Mouse (Mus musculus) limb, embryonic 13.5 days (tissue): ENCODE results near the gene Rnf213. TPM values are rescaled to one million over a fixed set of nuclear protein-coding genes. Genes with fewer than 3 reads are reported as not detected.
A peak's percentile ranks its signal among the peaks of the same experiment; 100 is the strongest.

Source experiments
- ATAC-seq: fragments of 200-750 bp; cut with Nextera tagmentation; 2 replicates; pipeline ENCODE4 v1.8.0; 2017; ENCODE audit warnings: low read depth, moderate number of reproducible peaks, moderate TSS enrichment; ENCODE audit not compliant: low FRiP score
- H3K27ac ChIP-seq: fragments of 300-500 bp; sonication (generic); 2 replicates; pipeline ENCODE4 v1.5.1; 2015; ENCODE audit warnings: inconsistent platforms, mild to moderate bottlenecking, moderate library complexity
- H3K27me3 ChIP-seq: fragments of 300-500 bp; sonication (generic); 2 replicates; pipeline ENCODE4 v1.6.1; 2015; ENCODE audit warnings: mild to moderate bottlenecking, inconsistent platforms
- H3K36me3 ChIP-seq: fragments of 300-500 bp; sonication (generic); 2 replicates; pipeline ENCODE4 v1.6.1; 2015; ENCODE audit warnings: inconsistent platforms, mild to moderate bottlenecking, moderate library complexity
- H3K4me1 ChIP-seq: fragments of 300-500 bp; sonication (generic); 2 replicates; pipeline ENCODE4 v1.6.1; 2015; ENCODE audit warnings: inconsistent platforms
- H3K4me2 ChIP-seq: fragments of 300-500 bp; sonication (generic); replicated peaks from 2 replicates; pipeline ENCODE4 v1.6.1; 2015; ENCODE audit warnings: inconsistent platforms, mild to moderate bottlenecking, moderate library complexity
- H3K4me3 ChIP-seq: fragments of 300-500 bp; sonication (generic); 2 replicates; pipeline ENCODE4 v1.5.1; 2015; ENCODE audit warnings: moderate library complexity, mild to moderate bottlenecking, inconsistent platforms
- H3K9ac ChIP-seq: fragments of 300-500 bp; sonication (generic); 2 replicates; pipeline ENCODE4 v1.6.1; 2015; ENCODE audit warnings: mild to moderate bottlenecking, inconsistent platforms
- H3K9me3 ChIP-seq: fragments of 300-500 bp; sonication (generic); 2 replicates; pipeline ENCODE4 v1.6.1; 2016; ENCODE audit warnings: inconsistent platforms
- WGBS: fragments of 180-500 bp; shearing (Covaris S2); methylation state at CpG from one replicate; pipeline ENCODE4 v1.1.7; 2015; 5-methylcytosine and 5-hydroxymethylcytosine counted together
- polyA plus RNA-seq: library from polyadenylated mRNA; unstranded; fragments of >200 nt; fragmentation: Nextera tagmentation; extraction: Ambion mirVana; gene quantifications from 2 replicates; pipeline ENCODE4 v1.2.1, GENCODE M21; 2015

Gene Rnf213
- polyA plus RNA-seq, 1 experiment from 2014 or later = 3.2 TPM

DNA sequence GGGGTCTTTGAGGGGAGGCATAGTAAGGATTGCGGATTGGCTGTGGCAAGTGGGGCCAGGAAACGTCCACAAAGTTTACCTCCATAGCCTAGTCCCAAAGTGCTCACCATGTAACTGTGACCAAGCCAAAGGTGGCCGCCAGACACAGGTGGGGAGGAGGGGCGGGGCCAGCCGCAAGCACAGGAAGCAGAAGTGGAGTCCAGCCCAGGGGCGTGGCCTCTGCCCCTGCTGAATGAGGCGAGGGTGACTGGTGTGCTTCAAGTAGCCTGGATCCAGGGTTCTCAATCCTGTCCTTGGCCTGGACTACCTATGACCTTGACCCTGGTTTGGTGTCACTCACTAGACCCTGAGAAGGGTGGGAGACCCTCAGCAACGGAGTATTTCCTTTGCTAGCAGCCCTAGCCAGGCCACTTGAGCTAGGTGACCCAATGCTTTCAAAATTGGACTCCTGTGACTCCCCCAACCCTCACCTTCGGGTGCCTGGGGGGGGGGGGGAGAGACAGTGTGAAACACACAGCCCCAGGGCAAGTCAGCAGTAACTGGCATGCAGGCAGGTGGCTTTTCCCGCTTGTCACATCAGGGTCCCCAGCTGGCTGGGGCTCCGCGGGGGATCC is 792 bp upstream of the Rnf213 start:
- peaks cover 85% of the 10 kb centered on the region for H3K27me3 ChIP-seq
- 12% methylated on average over 12 of the region's 12 CpGs for WGBS
- peak overlapping the region; percentile 85 for H3K4me2 ChIP-seq
- H3K4me3 ChIP-seq = peak overlapping the region; percentile 55
- H3K27ac ChIP-seq = no peak overlapping the region
- H3K4me1 ChIP-seq = peaks cover 35% of the 10 kb centered on the region
- H3K9ac ChIP-seq = no peak overlapping the region
- no peaks in the 10 kb centered on the region for H3K36me3 ChIP-seq
- ATAC-seq = 0 out of 2 replicates have a peak, but pooled peaks have one; percentile 17
- no peaks in the 10 kb centered on the region for H3K9me3 ChIP-seq

DNA sequence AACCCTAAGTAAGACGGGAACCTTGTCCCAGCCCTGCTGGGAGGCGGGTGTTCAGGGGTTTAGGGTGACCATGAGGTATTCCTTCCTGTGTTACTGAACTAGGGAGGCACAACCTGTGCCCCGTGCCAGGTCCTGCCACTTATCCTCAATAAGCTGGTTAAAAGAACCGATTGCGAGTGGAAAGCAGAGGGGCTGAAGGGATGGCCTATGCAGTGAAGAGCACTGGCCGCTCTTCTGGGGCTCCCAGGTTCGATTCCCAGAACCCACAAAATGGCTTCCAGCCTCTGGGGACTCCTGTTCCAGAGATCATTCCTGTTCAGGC is 544 bp downstream of the Rnf213 start:
- peak overlapping the region; percentile 64 for H3K9ac ChIP-seq
- 0 out of 2 replicates have a peak overlapping the region, but pooled peaks have one; percentile 44 for H3K27ac ChIP-seq
- H3K4me2 ChIP-seq = peak overlapping the region; percentile 85
- 22% methylated on average over 7 of the region's 7 CpGs for WGBS
- peak overlapping the region; percentile 55 for H3K4me3 ChIP-seq
- H3K9me3 ChIP-seq = no peaks in the 10 kb centered on the region
- no peaks in the 10 kb centered on the region for H3K36me3 ChIP-seq
- ATAC-seq = no peak
- peaks cover 35% of the 10 kb centered on the region for H3K4me1 ChIP-seq
- H3K27me3 ChIP-seq = peaks cover 74% of the 10 kb centered on the region

DNA sequence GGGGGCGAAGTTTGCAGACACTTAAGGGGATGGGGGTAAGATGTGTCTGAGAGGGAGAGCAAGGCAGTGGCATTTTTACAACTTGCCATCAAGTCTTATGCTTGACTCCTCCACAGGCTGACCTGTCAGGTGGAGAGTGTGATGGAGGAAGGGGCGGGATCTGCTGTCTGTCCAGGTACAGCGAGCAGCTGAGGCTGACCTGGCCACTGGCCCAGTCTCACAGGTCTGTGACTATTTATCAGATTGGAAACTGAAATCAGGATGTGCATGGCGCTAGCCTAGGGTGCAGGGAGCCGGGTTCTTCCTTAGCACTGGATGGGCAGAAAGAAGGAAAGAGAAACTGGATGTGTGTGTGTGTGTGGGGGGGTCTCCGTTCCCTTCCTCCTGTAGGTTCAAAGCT is 1.3 kb downstream of the Rnf213 start:
- 0 out of 2 replicates have a peak overlapping the region, but pooled peaks have one; percentile 20 for H3K9ac ChIP-seq
- H3K9me3 ChIP-seq = no peaks in the 10 kb centered on the region
- no peak for ATAC-seq
- H3K27ac ChIP-seq = no peak overlapping the region
- H3K36me3 ChIP-seq = no peaks in the 10 kb centered on the region
- peak overlapping the region; percentile 85 for H3K4me2 ChIP-seq
- H3K4me1 ChIP-seq = peaks cover 35% of the 10 kb centered on the region
- H3K4me3 ChIP-seq = no peak overlapping the region
- WGBS = 54% methylated on average over 6 of the region's 6 CpGs
- peaks cover 66% of the 10 kb centered on the region for H3K27me3 ChIP-seq

DNA sequence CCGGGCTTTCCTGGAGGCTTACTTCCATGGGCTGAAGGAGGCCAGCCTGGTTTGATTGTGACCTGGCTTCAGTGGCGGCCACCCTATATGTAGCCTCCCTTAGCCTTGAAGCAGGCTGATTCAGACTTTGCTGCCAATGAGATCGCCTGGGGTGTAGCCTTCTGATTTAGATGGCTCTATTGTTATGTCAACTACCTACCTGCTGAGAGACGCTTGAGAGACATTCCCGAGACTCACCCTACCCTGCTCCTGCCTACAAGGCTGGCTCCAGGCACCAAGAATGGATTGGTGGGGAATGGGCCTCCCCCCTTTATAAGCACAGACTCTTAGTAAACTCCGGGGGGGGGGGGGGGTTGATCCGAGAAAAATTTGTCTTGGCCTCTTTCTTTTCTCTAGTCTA is 2.5 kb downstream of the Rnf213 start:
- 30% methylated on average over 7 of the region's 7 CpGs for WGBS
- H3K4me1 ChIP-seq = peaks cover 30% of the 10 kb centered on the region
- ATAC-seq = no peak
- H3K27ac ChIP-seq = no peak overlapping the region
- peaks cover 55% of the 10 kb centered on the region for H3K27me3 ChIP-seq
- H3K36me3 ChIP-seq = no peaks in the 10 kb centered on the region
- no peak overlapping the region for H3K4me3 ChIP-seq
- no peak overlapping the region for H3K9ac ChIP-seq
- no peaks in the 10 kb centered on the region for H3K9me3 ChIP-seq
- H3K4me2 ChIP-seq = no peak overlapping the region

DNA sequence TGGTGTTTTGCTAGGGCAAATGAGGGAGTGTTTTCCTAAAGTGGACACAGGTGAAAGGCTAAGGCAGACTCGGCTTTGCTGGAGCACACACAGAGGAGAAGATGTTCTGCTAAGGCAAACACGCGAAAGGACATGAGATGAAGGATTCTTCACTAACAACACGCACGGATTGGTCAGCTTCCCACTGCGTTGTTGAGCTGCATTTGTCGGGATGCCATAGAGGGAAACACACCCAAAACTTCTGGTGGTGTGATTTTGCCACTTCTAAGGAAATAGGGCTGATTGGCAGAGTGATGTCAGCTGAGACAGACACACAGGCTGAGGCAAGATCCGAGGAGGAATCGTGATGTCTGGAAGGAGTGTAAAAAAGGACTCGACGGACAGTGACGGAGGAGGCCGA is 3.0 kb downstream of the Rnf213 start:
- WGBS = 32% methylated on average over 13 of the region's 13 CpGs
- Histone ChIP-seq H3K27me3 (peaks cover 50% of the 10 kb centered on the region), H3K36me3 (no peaks in the 10 kb centered on the region)

DNA sequence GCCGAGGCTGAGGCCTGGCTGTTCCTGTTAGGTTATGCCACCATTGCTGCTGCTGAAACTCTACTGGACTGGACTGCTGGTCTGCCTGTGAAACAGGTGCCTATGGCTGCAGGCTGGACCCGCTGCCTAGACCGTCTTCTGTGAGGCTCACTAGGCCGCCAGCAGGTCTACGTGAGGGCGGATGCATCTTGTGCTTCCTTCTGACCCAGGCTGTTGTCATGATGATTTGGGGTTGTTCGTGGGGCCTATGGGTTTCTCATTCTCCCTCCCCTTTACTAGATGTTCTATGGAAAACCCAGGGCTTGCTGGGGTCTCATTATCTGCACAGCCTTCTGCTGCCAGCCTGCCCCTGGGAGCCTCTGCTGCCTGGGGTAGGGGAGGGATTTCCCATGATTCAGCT is 3.6 kb downstream of the Rnf213 start:
- Histone ChIP-seq H3K27ac (no peak overlapping the region), H3K9me3 (no peaks in the 10 kb centered on the region), H3K4me1 (peaks cover 21% of the 10 kb centered on the region), H3K4me3 (no peak overlapping the region), H3K4me2 (no peak overlapping the region), H3K9ac (no peak overlapping the region), H3K27me3 (peaks cover 44% of the 10 kb centered on the region), H3K36me3 (no peaks in the 10 kb centered on the region)
- no peak for ATAC-seq
- WGBS = 75% methylated on average over 7 of the region's 7 CpGs

More for the DNA sequence above, 3.0 kb downstream of the Rnf213 start:
- Histone ChIP-seq H3K4me1 (peaks cover 26% of the 10 kb centered on the region), H3K27ac (no peak overlapping the region), H3K9me3 (no peaks in the 10 kb centered on the region), H3K4me3 (no peak overlapping the region), H3K4me2 (no peak overlapping the region), H3K9ac (no peak overlapping the region)
- no peak for ATAC-seq

DNA sequence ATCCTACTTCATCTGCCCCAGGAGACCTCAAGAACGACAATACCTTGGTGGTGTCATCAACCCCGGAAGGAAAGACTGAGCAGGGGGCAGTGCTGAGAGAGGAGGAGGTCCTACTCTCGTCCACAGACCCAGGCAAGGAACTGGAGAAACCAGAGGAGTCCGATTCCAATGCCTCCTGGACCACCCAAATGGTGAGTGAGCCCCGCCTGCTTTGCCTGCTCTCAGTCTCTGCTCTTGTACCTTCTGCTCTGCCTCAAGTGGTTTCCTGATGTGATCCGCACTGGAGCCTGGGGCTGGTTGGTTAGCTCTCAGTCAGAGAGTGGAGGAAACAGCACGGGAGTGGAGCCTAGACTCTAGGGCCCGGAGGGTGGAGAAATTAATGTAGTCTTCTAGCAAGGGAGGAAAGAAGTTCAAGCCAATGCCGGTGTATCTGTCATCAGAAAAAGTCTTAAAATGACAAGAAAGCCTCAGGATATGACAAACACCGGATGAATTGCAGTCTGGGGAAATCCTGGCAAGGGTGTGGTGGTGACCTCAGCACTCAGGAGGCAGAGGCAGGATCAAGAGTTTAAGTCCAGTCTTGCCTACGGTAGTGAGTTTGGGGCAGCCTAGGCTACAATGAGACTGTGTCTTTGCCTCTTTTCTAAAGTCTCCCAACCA is 9.7 kb downstream of the Rnf213 start:
- H3K27ac ChIP-seq = no peak overlapping the region
- H3K4me2 ChIP-seq = no peak overlapping the region
- no peaks in the 10 kb centered on the region for H3K9me3 ChIP-seq
- ATAC-seq = no peak
- WGBS = 47% methylated on average over 11 of the region's 11 CpGs
- H3K4me1 ChIP-seq = 0 out of 2 replicates have a peak, but pooled peaks cover 3% of the 10 kb centered on the region
- H3K27me3 ChIP-seq = no peaks in the 10 kb centered on the region
- H3K4me3 ChIP-seq = no peak overlapping the region
- no peaks in the 10 kb centered on the region for H3K36me3 ChIP-seq
- no peak overlapping the region for H3K9ac ChIP-seq

DNA sequence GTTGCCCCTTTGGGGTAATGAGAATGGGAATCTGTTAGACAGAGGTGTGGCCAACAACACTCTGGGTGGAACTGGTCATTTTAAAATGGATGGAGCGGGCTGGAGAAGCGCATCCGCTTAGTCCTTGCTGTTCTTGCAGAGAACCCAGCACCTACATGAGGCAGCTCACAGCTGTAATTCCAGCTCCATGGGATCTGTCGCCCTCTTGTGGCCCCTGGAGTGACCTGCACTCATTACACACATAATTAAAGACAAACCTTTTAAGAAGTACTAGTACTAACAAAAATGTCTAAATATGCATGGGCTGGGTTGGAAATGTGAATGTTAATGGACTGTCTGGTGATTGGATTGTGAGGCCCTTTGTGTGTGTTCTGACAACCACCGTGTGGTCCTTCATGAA is 11.7 kb downstream of the Rnf213 start:
- H3K4me1 ChIP-seq = 0 out of 2 replicates have a peak, but pooled peaks cover 3% of the 10 kb centered on the region

DNA sequence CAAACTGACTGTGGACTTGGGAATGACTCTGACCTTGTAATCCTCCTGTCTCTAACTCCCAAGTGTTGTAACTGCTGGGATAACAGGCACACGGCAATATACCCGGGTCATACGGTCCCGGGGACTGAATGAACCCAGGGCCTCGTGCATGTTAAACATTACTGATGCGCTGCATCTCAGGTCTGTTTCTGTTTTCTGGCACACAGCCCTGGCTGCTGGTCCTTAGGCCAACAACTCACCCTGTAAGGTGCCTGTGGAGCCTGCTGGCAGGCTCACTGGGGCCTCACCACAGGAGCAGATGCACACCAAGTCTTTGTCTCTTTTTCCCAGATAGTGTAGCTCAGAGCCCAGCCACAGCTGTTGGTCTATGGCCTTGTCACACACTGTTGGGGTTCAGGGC is 14.5 kb downstream of the Rnf213 start:
- Histone ChIP-seq H3K9me3 (no peaks in the 10 kb centered on the region), H3K4me1 (0 out of 2 replicates have a peak, but pooled peaks cover 3% of the 10 kb centered on the region), H3K4me2 (no peak overlapping the region), H3K27ac (no peak overlapping the region), H3K4me3 (no peak overlapping the region), H3K27me3 (no peaks in the 10 kb centered on the region), H3K9ac (no peak overlapping the region), H3K36me3 (peaks cover 13% of the 10 kb centered on the region; the same call in 1 of the 2 replicates)
- 88% methylated on average over 6 of the region's 6 CpGs for WGBS
- no peak for ATAC-seq

More for the DNA sequence above, 11.7 kb downstream of the Rnf213 start:
- Histone ChIP-seq H3K9ac (no peak overlapping the region), H3K4me3 (no peak overlapping the region), H3K36me3 (0 out of 2 replicates have a peak, but pooled peaks cover 3% of the 10 kb centered on the region), H3K4me2 (no peak overlapping the region), H3K27me3 (no peaks in the 10 kb centered on the region), H3K9me3 (no peaks in the 10 kb centered on the region), H3K27ac (no peak overlapping the region)
- ATAC-seq = no peak
- 66% methylated on average over 5 of the region's 5 CpGs for WGBS

DNA sequence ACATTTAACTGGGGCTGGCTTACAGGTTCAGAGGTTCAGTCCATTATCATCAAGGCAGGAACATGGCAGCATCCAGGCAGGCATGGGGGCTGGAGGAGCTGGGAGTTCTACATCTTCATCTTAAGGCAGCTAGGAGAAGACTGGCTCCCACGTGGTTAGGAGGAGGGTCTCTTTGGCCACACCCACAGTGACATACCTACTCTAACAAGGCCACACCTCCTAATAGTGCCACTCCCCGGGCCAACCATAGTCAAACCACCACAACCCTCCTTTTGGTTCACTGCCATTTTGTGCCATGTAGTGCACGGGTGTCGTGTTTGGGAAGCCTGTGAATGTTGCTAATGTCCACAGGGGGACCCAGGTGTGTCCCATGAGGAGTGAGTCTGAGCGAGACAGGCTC is 15.1 kb downstream of the Rnf213 start:
- Histone ChIP-seq H3K4me3 (no peak overlapping the region), H3K4me2 (no peak overlapping the region), H3K27ac (no peak overlapping the region), H3K4me1 (no peaks in the 10 kb centered on the region), H3K36me3 (peaks cover 13% of the 10 kb centered on the region; the same call in 1 of the 2 replicates), H3K9ac (no peak overlapping the region), H3K9me3 (no peaks in the 10 kb centered on the region), H3K27me3 (no peaks in the 10 kb centered on the region)
- no peak for ATAC-seq
- WGBS = 56% methylated on average over 5 of the region's 5 CpGs

DNA sequence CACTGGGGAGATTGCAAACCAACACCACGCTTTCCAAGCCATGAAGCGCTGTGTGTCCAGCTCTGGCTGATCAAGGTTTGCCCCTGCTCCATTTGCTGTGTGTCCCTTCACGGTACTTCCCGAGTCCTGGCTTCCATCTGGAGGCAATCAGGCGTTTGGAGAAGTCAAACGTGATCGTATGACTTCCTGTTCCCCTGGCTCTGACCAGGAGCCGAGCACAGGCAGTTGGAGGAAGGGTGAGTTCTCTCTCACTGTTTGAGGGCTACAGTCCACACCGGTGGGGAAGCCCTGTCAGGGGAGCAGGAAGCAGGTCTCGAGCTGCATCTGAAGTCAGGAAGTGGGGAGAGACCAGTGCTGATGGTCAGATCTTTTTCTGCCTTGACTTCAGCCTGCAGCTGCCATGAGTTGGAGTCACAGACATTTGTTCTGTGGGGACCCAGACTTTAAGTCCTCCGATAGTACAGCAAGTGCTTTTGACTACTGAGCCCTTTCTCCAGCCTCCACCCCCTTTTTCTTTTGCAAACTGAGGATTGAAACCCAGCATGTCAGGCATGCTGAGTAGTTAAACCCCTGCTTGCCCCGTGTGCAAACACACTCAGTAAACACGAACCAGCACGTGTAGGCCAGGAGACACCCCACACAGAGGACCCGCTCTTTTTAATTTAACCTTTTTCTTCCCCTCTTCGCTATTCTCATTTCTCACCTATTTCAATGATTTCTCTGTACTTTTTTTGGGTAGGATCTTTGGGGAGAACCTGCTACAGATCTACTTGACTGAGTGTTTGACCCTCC is 26.6 kb downstream of the Rnf213 start:
- Histone ChIP-seq H3K4me3 (no peak overlapping the region), H3K4me1 (peaks cover 16% of the 10 kb centered on the region), H3K4me2 (no peak overlapping the region; the same call in 1 of the 2 replicates), H3K27ac (peak overlapping the region; percentile 55; the same call in 1 of the 2 replicates), H3K27me3 (no peaks in the 10 kb centered on the region), H3K9ac (peak overlapping the region; percentile 4; the same call in 1 of the 2 replicates), H3K36me3 (peaks cover 11% of the 10 kb centered on the region), H3K9me3 (no peaks in the 10 kb centered on the region)
- 28% methylated on average over 16 of the region's 16 CpGs for WGBS
- no peak for ATAC-seq

DNA sequence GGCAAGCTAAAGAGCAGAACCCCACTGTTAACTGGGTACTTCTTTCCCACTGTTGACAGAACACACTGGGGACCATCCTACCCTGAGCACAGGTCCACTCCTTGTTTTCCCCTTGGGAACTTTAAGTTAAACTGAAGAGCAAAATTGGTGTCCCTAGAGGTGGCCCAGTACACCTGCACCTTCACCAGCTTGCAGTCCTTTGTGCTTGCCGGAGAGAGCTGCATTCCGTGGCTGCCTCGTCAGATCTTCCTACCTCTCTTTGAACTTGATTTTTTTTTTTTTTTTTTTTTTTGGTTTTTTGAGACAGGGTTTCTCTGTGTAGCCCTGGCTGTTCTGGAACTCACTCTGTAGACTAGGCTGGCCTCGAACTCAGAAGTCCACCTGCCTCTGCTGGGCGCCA is 27.5 kb downstream of the Rnf213 start:
- no peak overlapping the region for H3K9ac ChIP-seq
- WGBS = 82% methylated on average over 5 of the region's 5 CpGs
- no peak for ATAC-seq
- no peak overlapping the region for H3K4me3 ChIP-seq
- no peaks in the 10 kb centered on the region for H3K27me3 ChIP-seq
- no peaks in the 10 kb centered on the region for H3K9me3 ChIP-seq
- H3K4me2 ChIP-seq = no peak overlapping the region
- H3K4me1 ChIP-seq = peaks cover 16% of the 10 kb centered on the region
- H3K27ac ChIP-seq = 0 out of 2 replicates have a peak overlapping the region, but pooled peaks have one; percentile 55
- peaks cover 5% of the 10 kb centered on the region; the same call in 1 of the 2 replicates for H3K36me3 ChIP-seq
